Mouse (Mus musculus): ENCODE data around the gene Rnf19b.

GRCm38 (mm10) chr4:129061486-129061885 lies 3.4 kb downstream of the Rnf19b start:
- TF ChIP-seq CTCF (IDR thresholded peaks at IDR 0.05; ENCODE audit: insufficient read depth, low read length) (no peak), POLR2A (IDR thresholded peaks at IDR 0.05; ENCODE audit: borderline replicate concordance, extremely low read depth, low read depth, low read length) (no peak)
